Mouse (Mus musculus) kidney, embryonic 15.5 days (tissue): ENCODE measurements at regions not wholly inside any gene's neighbourhood (a gene's known extent, or its start where the extent isn't known, plus 50 kb on each side); places are given as distances from the start of the nearest gene placed in this dataset.

ENCODE experiments used
- ATAC-seq: fragments of 200-750 bp; cut with Nextera tagmentation; replicated peaks from 2 replicates; pipeline ENCODE4 v1.8.0; 2017; ENCODE audit warnings: moderate TSS enrichment; ENCODE audit not compliant: low FRiP score
- H3K27ac ChIP-seq: fragments of 300-500 bp; sonication (generic); 2 replicates; pipeline ENCODE4 v1.5.1; 2015; ENCODE audit warnings: mild to moderate bottlenecking, inconsistent platforms
- H3K27me3 ChIP-seq: fragments of 300-500 bp; sonication (generic); 2 replicates; pipeline ENCODE4 v1.6.1; 2015; ENCODE audit warnings: inconsistent platforms
- H3K36me3 ChIP-seq: fragments of 300-500 bp; sonication (generic); 2 replicates; pipeline ENCODE4 v1.6.1; 2015; ENCODE audit warnings: inconsistent platforms
- H3K4me1 ChIP-seq: fragments of 300-500 bp; sonication (generic); 2 replicates; pipeline ENCODE4 v1.6.1; 2015; ENCODE audit warnings: inconsistent platforms
- H3K4me2 ChIP-seq: fragments of 300-500 bp; sonication (generic); 2 replicates; pipeline ENCODE4 v1.6.1; 2015; ENCODE audit warnings: moderate library complexity, mild to moderate bottlenecking, inconsistent platforms
- H3K4me3 ChIP-seq: fragments of 300-500 bp; sonication (generic); replicated peaks from 2 replicates; pipeline ENCODE4 v1.5.1; 2015; ENCODE audit warnings: mild to moderate bottlenecking, inconsistent platforms
- H3K9ac ChIP-seq: fragments of 300-500 bp; sonication (generic); 2 replicates; pipeline ENCODE4 v1.6.1; 2015; ENCODE audit warnings: mild to moderate bottlenecking, inconsistent platforms
- H3K9me3 ChIP-seq: fragments of 300-500 bp; sonication (generic); replicated peaks from 2 replicates; pipeline ENCODE4 v1.6.1; 2016; ENCODE audit warnings: inconsistent platforms
- WGBS: fragments of 180-500 bp; shearing (Covaris S2); methylation state at CpG from one replicate; pipeline ENCODE4 v1.1.7; 2015; ENCODE audit warnings: mixed read lengths; 5-methylcytosine and 5-hydroxymethylcytosine counted together

DNA sequence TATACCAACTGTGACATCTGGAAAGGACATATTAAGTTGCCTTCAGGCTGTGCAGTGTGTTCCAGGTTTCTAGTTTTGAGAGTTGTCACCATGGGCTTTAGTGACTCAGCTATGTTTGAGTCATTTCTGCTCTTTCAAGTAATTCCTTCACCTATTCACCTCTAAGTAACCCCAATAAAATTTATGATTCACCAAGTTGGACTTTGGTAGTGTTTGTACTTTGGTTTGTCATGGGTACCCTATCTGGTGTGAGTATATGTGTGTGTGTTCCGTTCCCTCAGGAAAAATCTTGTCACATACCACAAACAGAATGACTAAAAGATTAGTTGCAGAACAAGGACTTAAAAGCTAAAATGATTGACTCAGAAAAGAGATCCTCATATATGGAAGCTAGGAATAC, 76.8 kb upstream of the Crbn start:
- Histone ChIP-seq H3K4me1 (no peaks in the 10 kb centered on the region), H3K27me3 (no peaks in the 10 kb centered on the region), H3K4me2 (no peak overlapping the region), H3K36me3 (no peaks in the 10 kb centered on the region), H3K27ac (no peak overlapping the region), H3K9ac (no peak overlapping the region), H3K9me3 (no peaks in the 10 kb centered on the region), H3K4me3 (no peak overlapping the region)
- 85% methylated on average over 1 of the region's 1 CpGs for WGBS
- no peak for ATAC-seq

DNA sequence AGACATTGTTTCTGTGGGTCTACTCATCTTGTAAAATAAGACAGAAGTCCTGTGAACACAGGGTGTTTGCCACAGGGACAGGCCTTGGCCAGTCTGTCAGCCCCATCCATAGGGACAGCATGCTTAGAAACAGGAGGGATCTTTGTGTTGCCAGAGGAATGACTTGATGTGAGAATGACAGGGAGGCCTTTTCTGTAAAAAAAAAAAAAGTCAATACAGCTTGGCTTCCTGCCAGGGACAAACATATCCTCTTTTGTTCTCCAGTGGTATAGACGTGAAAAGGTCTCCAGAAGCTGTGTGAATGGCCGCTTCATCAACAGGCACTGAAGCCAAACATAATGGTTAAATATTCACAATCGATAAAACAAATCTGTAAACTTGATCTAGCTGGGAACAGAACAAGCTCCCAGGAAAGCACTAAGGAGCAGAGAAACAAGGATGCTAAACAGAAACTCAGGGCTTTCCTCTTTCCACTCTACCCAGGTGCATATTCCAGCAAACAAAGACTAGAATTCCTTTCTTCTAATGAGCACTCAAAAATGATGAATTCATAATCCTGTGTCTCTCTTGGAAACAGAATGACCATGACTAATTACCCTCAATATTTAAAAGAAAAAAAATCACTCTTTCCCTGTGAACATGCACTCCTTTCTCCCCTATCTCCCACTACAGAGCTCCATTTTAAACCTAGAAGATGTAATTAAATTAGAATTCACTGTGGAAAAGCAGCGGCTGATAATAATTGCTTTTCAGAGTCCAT, 92.2 kb upstream of the Crbn start:
- WGBS: 66% methylated on average over 4 of the region's 4 CpGs
- no peaks in the 10 kb centered on the region for H3K9me3 ChIP-seq
- ATAC-seq: 0 out of 2 replicates have a peak, but pooled peaks have one; percentile 12

GRCm38 (mm10) chr6:106892639-106892934, 92.7 kb upstream of the Crbn start:
- H3K4me2 ChIP-seq: no peak overlapping the region
- H3K36me3 ChIP-seq: no peaks in the 10 kb centered on the region
- no peaks in the 10 kb centered on the region for H3K4me1 ChIP-seq
- H3K4me3 ChIP-seq: no peak overlapping the region
- no peak overlapping the region for H3K27ac ChIP-seq
- H3K27me3 ChIP-seq: no peaks in the 10 kb centered on the region
- 61% methylated on average over 2 of the region's 2 CpGs for WGBS
- H3K9ac ChIP-seq: no peak overlapping the region
- no peaks in the 10 kb centered on the region for H3K9me3 ChIP-seq
- ATAC-seq: no peak

More for the DNA sequence above, 92.2 kb upstream of the Crbn start:
- Histone ChIP-seq H3K9ac (no peak overlapping the region), H3K4me1 (no peaks in the 10 kb centered on the region), H3K4me2 (no peak overlapping the region), H3K36me3 (no peaks in the 10 kb centered on the region), H3K4me3 (no peak overlapping the region), H3K27ac (no peak overlapping the region), H3K27me3 (no peaks in the 10 kb centered on the region)

DNA sequence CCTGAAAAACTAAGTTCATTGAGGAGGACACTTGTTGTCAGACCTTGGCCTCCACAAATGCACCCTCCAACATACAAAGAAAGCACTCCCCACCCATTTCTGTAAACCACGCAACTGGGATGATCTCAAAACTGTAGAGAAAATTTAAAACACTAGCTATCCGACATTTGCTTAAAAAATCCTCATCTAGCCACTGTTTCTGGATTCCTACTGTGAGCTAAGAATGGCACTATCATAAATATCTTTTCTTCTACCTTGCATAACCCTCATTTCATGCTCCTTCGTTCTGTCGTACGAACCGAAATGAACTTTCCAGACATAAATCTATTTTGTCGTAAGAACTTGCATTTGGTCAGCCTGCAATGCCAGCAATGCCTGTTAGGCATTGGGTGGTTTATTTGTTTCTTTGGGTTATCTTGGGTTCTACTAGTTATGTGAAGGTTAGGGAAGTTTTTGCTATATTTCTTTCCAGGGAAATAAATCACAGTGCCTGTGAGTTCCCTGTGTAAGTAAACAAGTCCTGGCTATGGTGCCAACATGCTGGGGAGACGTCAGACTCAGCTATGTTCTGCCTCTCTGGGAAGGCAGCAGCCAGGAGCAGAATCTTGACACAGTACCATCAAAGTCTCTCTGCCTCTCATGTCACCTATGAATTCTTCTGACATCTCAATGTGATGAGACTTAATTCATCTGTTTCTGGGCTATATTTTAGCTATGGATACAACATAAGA, 104.2 kb upstream of the Crbn start:
- H3K27me3 ChIP-seq: no peaks in the 10 kb centered on the region
- WGBS: 66% methylated on average over 8 of the region's 8 CpGs

DNA sequence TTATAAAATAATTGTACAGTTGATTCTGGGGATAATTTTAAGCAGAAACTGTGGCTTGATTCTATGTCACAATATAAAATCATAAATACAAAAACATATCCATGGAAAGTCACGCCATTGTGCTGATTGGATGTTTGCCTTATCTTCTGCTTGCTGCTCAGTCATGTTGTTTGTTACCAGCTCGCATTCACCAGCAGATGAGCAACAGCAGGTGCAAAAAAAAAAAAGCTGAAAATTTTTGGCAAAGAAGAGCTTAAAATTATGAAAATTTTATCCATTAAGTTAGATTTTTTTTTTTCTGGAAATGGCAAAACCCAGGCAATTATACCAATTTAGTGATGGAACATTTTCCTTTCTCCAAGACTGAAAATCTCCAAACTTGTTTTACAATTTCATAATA, 115.2 kb upstream of the Crbn start:
- no peak overlapping the region for H3K4me3 ChIP-seq
- H3K27me3 ChIP-seq: no peaks in the 10 kb centered on the region
- WGBS: 91% methylated on average over 2 of the region's 2 CpGs
- no peak overlapping the region for H3K4me2 ChIP-seq
- H3K27ac ChIP-seq: no peak overlapping the region
- no peak for ATAC-seq
- H3K9ac ChIP-seq: no peak overlapping the region
- H3K4me1 ChIP-seq: no peaks in the 10 kb centered on the region
- no peaks in the 10 kb centered on the region for H3K9me3 ChIP-seq
- H3K36me3 ChIP-seq: no peaks in the 10 kb centered on the region

More for the DNA sequence above, 104.2 kb upstream of the Crbn start:
- Histone ChIP-seq H3K4me2 (no peak overlapping the region), H3K9me3 (no peaks in the 10 kb centered on the region), H3K9ac (no peak overlapping the region), H3K4me1 (no peaks in the 10 kb centered on the region), H3K36me3 (no peaks in the 10 kb centered on the region), H3K4me3 (no peak overlapping the region), H3K27ac (no peak overlapping the region)
- no peak for ATAC-seq

GRCm38 (mm10) chr6:106916683-106917289, 116.9 kb upstream of the Crbn start:
- Histone ChIP-seq H3K9me3 (no peaks in the 10 kb centered on the region), H3K4me1 (no peaks in the 10 kb centered on the region), H3K9ac (no peak overlapping the region), H3K36me3 (no peaks in the 10 kb centered on the region), H3K4me2 (no peak overlapping the region), H3K27me3 (no peaks in the 10 kb centered on the region), H3K4me3 (no peak overlapping the region), H3K27ac (no peak overlapping the region)
- 94% methylated on average over 3 of the region's 3 CpGs for WGBS
- no peak for ATAC-seq

- no peak overlapping the region for H3K4me3 ChIP-seq
- no peak overlapping the region for H3K9ac ChIP-seq
- no peaks in the 10 kb centered on the region for H3K9me3 ChIP-seq
- H3K36me3 ChIP-seq: no peaks in the 10 kb centered on the region
- WGBS: 44% methylated on average over 2 of the region's 2 CpGs
- H3K4me2 ChIP-seq: no peak overlapping the region
- no peak for ATAC-seq
- no peak overlapping the region for H3K27ac ChIP-seq
- H3K27me3 ChIP-seq: no peaks in the 10 kb centered on the region
- no peaks in the 10 kb centered on the region for H3K4me1 ChIP-seq
Observed at GRCm38 (mm10) chr6:106920951-106921350, 121.1 kb upstream of the Crbn start.

DNA sequence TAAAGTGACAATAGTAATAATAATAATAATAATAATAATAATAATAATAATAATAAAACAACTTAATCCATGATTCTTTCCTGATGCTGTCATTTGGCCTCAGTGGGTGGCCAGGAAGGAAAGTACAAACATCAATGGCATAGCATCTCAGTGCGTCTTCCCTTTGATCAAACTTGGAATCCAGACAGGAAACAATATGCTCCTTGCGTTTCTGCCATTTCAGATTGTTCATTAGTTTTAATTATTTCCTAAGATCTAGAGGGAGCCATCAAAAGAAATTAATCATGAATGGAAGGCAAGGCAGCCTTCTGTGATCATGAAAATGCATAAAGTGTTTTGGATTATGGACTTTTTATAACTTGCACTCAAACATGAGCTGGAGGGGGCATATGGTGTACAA, 125.6 kb upstream of the Crbn start:
- Histone ChIP-seq H3K27ac (no peak overlapping the region), H3K4me3 (no peak overlapping the region), H3K27me3 (no peaks in the 10 kb centered on the region), H3K4me1 (no peaks in the 10 kb centered on the region), H3K4me2 (no peak overlapping the region), H3K9ac (no peak overlapping the region), H3K9me3 (no peaks in the 10 kb centered on the region), H3K36me3 (no peaks in the 10 kb centered on the region)
- 73% methylated on average over 2 of the region's 2 CpGs for WGBS
- no peak for ATAC-seq

DNA sequence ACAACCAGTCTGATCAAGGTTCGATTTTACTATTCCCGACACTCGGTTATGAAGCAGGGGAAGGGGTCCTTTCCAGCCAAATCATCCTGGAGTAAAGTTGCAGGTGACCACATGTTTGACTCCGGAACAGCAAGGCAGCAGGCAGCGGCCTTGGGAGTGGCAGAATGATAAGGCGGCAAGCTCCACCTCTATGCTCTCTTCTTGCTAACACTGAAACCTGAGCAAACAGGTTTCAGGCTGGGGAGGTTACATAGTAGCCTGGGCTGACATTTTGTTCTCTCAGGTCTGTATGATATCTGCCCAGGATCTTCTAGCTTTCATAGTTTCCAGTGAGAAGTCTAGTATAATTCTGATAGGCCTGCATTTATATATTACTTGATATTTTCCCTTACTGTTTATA, 133.7 kb upstream of the Crbn start:
- Histone ChIP-seq H3K27ac (no peak overlapping the region), H3K4me3 (no peak overlapping the region), H3K9ac (no peak overlapping the region), H3K4me2 (no peak overlapping the region), H3K4me1 (no peaks in the 10 kb centered on the region), H3K36me3 (no peaks in the 10 kb centered on the region), H3K9me3 (no peaks in the 10 kb centered on the region), H3K27me3 (no peaks in the 10 kb centered on the region)
- WGBS: 78% methylated on average over 6 of the region's 6 CpGs
- no peak for ATAC-seq

GRCm38 (mm10) chr6:106946227-106946927, 146.5 kb upstream of the Crbn start:
- Histone ChIP-seq H3K27ac (no peak overlapping the region), H3K27me3 (no peaks in the 10 kb centered on the region), H3K9me3 (no peaks in the 10 kb centered on the region), H3K4me2 (no peak overlapping the region), H3K9ac (no peak overlapping the region), H3K36me3 (no peaks in the 10 kb centered on the region), H3K4me1 (no peaks in the 10 kb centered on the region), H3K4me3 (no peak overlapping the region)
- no peak for ATAC-seq
- 58% methylated on average over 3 of the region's 3 CpGs for WGBS

DNA sequence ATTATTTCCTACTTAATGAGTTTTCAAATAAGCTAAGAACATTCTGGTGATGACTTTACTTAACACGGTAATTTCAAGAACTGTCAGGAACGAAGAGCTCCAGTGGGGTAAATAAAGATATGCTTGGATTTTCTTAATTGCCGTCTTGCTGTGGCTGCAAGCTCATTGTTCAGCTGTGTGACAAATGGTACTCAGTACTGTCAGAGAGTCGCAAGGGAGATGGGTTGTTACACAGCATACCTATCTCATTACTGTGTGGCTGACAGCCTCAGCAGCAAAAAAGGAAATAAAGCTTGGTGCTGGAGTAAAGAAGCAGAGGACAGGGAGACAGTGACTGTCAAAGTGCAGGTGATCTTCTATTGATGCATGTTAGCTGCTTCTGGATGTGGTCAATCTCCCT, 151.0 kb upstream of the Crbn start:
- H3K4me3 ChIP-seq: no peak overlapping the region
- no peak overlapping the region for H3K27ac ChIP-seq
- H3K27me3 ChIP-seq: no peaks in the 10 kb centered on the region
- ATAC-seq: no peak
- no peak overlapping the region for H3K4me2 ChIP-seq
- H3K9me3 ChIP-seq: no peaks in the 10 kb centered on the region
- H3K36me3 ChIP-seq: no peaks in the 10 kb centered on the region
- H3K4me1 ChIP-seq: no peaks in the 10 kb centered on the region
- WGBS: 72% methylated on average over 4 of the region's 4 CpGs
- H3K9ac ChIP-seq: no peak overlapping the region

- H3K9ac ChIP-seq: no peak overlapping the region
- no peak for ATAC-seq
- 71% methylated on average over 2 of the region's 2 CpGs for WGBS
- no peaks in the 10 kb centered on the region for H3K27me3 ChIP-seq
- H3K4me1 ChIP-seq: no peaks in the 10 kb centered on the region
- no peaks in the 10 kb centered on the region for H3K9me3 ChIP-seq
- H3K27ac ChIP-seq: no peak overlapping the region
- no peaks in the 10 kb centered on the region for H3K36me3 ChIP-seq
- no peak overlapping the region for H3K4me3 ChIP-seq
- H3K4me2 ChIP-seq: no peak overlapping the region
Observed at GRCm38 (mm10) chr6:106961320-106961719, 161.4 kb upstream of the Crbn start.
